Mouse (Mus musculus) midbrain, embryonic 12.5 days (tissue): ENCODE measurements around the gene Zfp385a. TPM values are rescaled to one million over a fixed set of nuclear protein-coding genes. Genes with fewer than 3 reads are reported as not detected.

Experiments
- ATAC-seq: fragments of 200-750 bp; cut with Nextera tagmentation; 2 replicates; pipeline ENCODE4 v1.8.0; 2017; ENCODE audit warnings: low read depth, moderate TSS enrichment, moderate library complexity; ENCODE audit not compliant: low FRiP score
- H3K27ac ChIP-seq: fragments of 300-500 bp; sonication (generic); replicated peaks from 2 replicates; pipeline ENCODE4 v1.5.1; 2016; ENCODE audit warnings: mild to moderate bottlenecking
- H3K27me3 ChIP-seq: fragments of 300-500 bp; sonication (generic); 2 replicates; pipeline ENCODE4 v1.6.1; 2016; ENCODE audit warnings: mild to moderate bottlenecking
- H3K36me3 ChIP-seq: fragments of 300-500 bp; sonication (generic); 2 replicates; pipeline ENCODE4 v1.6.1; 2016
- H3K4me1 ChIP-seq: fragments of 300-500 bp; sonication (generic); 2 replicates; pipeline ENCODE4 v1.6.1; 2016
- H3K4me2 ChIP-seq: fragments of 300-500 bp; sonication (generic); replicated peaks from 2 replicates; pipeline ENCODE4 v1.6.1; 2016; ENCODE audit warnings: mild to moderate bottlenecking, moderate library complexity
- H3K4me3 ChIP-seq: fragments of 300-500 bp; sonication (generic); 2 replicates; pipeline ENCODE4 v1.5.1; 2016; ENCODE audit warnings: mild to moderate bottlenecking
- H3K9ac ChIP-seq: fragments of 300-500 bp; sonication (generic); replicated peaks from 2 replicates; pipeline ENCODE4 v1.6.1; 2016; ENCODE audit warnings: mild to moderate bottlenecking, moderate library complexity
- H3K9me3 ChIP-seq: fragments of 300-500 bp; sonication (generic); 2 replicates; pipeline ENCODE4 v1.6.1; 2016; ENCODE audit warnings: mild to moderate bottlenecking
- WGBS: fragments of 180-500 bp; shearing (Covaris S2); methylation state at CpG from one replicate; pipeline ENCODE4 v1.1.7; 2016; 5-methylcytosine and 5-hydroxymethylcytosine counted together
- polyA plus RNA-seq: library from polyadenylated mRNA; unstranded; fragments of >200 nt; fragmentation: Nextera tagmentation; extraction: Ambion mirVana; gene quantifications from 2 replicates; pipeline ENCODE4 v1.2.1, GENCODE M21; 2016

The Zfp385a gene
- polyA plus RNA-seq, 1 experiment from 2014 or later, result 20.8 TPM

DNA sequence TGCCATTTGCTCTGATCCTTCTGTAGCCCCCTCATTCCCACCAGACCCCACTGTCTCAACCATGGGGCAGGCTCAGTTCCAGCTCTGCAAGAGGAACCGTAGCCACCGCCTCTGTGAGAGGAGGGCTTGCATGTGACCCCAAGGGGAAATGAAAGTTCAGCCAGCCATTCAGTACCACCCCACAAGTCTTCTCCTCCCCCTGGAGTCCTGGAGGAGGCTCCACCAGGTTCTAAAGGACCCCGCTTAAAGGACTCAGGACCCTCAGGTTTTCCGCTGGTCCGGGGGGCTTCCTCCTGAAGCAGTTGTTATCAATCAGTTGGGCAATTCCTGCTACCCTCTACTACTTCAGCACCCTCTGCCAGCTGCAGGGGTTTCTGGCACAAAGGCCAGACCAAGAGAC is 6.2 kb downstream of the Zfp385a start:
- H3K27ac ChIP-seq, result peak overlapping the region; percentile 11
- WGBS, result 39% methylated on average over 5 of the region's 5 CpGs
- no peaks in the 10 kb centered on the region for H3K9me3 ChIP-seq
- H3K4me1 ChIP-seq, result peaks cover 38% of the 10 kb centered on the region
- ATAC-seq, result no peak
- H3K9ac ChIP-seq, result 0 out of 2 replicates have a peak overlapping the region, but pooled peaks have one; percentile 2
- peaks cover 20% of the 10 kb centered on the region for H3K27me3 ChIP-seq
- H3K4me3 ChIP-seq, result no peak overlapping the region
- H3K4me2 ChIP-seq, result peak overlapping the region; percentile 29
- no peaks in the 10 kb centered on the region for H3K36me3 ChIP-seq

- WGBS, result 48% methylated on average over 5 of the region's 5 CpGs
- 0 out of 2 replicates have a peak overlapping the region, but pooled peaks have one; percentile 30 for H3K27ac ChIP-seq
- H3K9me3 ChIP-seq, result no peaks in the 10 kb centered on the region
- H3K4me1 ChIP-seq, result peaks cover 37% of the 10 kb centered on the region
- H3K27me3 ChIP-seq, result peaks cover 15% of the 10 kb centered on the region; the same call in 1 of the 2 replicates
- no peak overlapping the region for H3K4me3 ChIP-seq
- H3K36me3 ChIP-seq, result no peaks in the 10 kb centered on the region
- H3K9ac ChIP-seq, result 0 out of 2 replicates have a peak overlapping the region, but pooled peaks have one; percentile 2
- no peak for ATAC-seq
- 0 out of 2 replicates have a peak overlapping the region, but pooled peaks have one; percentile 1 for H3K4me2 ChIP-seq
Observed at GRCm38 (mm10) chr15:103333081-103333615, 6.7 kb downstream of the Zfp385a start.

- ATAC-seq, result peak; percentile 98
- Histone ChIP-seq H3K27me3 (no peaks in the 10 kb centered on the region), H3K27ac (peak overlapping the region; percentile 65), H3K9me3 (no peaks in the 10 kb centered on the region), H3K36me3 (peaks cover 13% of the 10 kb centered on the region), H3K4me3 (peak overlapping the region; percentile 78), H3K4me1 (peaks cover 18% of the 10 kb centered on the region), H3K9ac (peak overlapping the region; percentile 89), H3K4me2 (peak overlapping the region; percentile 86)
- 1% methylated on average over 40 of the region's 40 CpGs for WGBS
Observed at GRCm38 (mm10) chr15:103323455-103324247, 16.2 kb downstream of the Zfp385a start.

DNA sequence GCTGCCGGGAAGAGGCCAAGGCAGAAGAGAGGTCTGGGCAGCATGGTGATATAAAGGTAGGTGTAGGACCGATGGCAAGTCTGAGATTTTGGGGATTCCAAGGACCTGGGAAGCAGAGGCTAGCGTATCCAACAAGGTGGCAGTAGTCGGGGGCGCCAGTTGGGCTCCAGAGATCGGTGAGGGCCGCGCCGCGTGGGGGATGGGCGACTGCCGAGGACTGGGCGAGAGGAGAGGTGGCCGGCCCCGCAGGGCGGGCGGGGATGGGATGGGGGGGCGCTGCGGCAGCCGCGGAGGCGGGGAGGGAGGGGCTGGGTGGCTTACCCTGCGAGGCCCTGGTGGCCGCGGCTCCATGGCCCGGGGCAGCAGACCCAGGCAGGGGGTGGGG is 16.8 kb downstream of the Zfp385a start:
- Histone ChIP-seq H3K27me3 (no peaks in the 10 kb centered on the region), H3K36me3 (peaks cover 19% of the 10 kb centered on the region), H3K4me3 (peak overlapping the region; percentile 78), H3K9ac (peak overlapping the region; percentile 89), H3K27ac (peak overlapping the region; percentile 65), H3K4me1 (peaks cover 18% of the 10 kb centered on the region), H3K9me3 (no peaks in the 10 kb centered on the region), H3K4me2 (peak overlapping the region; percentile 86)
- WGBS, result under 1% methylated on average over 12 of the region's 26 CpGs
- peak; percentile 85 for ATAC-seq

- ATAC-seq, result peak; percentile 4; the same call in 1 of the 2 replicates
- Histone ChIP-seq H3K36me3 (peaks cover 25% of the 10 kb centered on the region), H3K9ac (peak overlapping the region; percentile 89), H3K4me3 (peak overlapping the region; percentile 78), H3K4me2 (peak overlapping the region; percentile 86), H3K4me1 (peaks cover 18% of the 10 kb centered on the region), H3K27me3 (no peaks in the 10 kb centered on the region), H3K9me3 (no peaks in the 10 kb centered on the region), H3K27ac (no peak overlapping the region)
- WGBS, result 55% methylated on average over 4 of the region's 4 CpGs
Observed at GRCm38 (mm10) chr15:103322396-103322795, 17.5 kb downstream of the Zfp385a start.

DNA sequence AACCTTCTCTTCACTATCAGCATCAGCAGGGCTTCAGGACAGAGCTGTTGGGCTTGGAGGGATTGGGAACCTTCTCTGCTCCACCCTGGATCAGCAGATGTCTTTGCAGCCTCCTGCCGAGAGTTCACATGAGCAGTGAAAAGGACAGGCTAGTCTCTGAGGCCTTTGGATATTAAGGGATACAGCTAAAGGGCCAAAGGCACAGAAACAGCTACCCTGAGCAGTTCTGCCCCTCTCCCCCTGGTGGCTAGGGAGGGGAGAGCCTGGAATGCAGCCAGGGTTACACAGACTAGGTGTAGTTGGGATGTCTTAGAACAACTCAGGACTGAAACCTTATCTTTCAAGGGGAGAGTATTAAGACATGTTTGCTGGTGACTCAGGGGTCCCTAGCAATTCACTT is 18.8 kb downstream of the Zfp385a start:
- Histone ChIP-seq H3K4me1 (peaks cover 18% of the 10 kb centered on the region), H3K4me2 (no peak overlapping the region), H3K36me3 (peaks cover 39% of the 10 kb centered on the region), H3K27me3 (no peaks in the 10 kb centered on the region), H3K9ac (no peak overlapping the region), H3K9me3 (no peaks in the 10 kb centered on the region), H3K4me3 (no peak overlapping the region), H3K27ac (no peak overlapping the region)
- WGBS, result 53% methylated on average over 1 of the region's 1 CpGs
- no peak for ATAC-seq

- ATAC-seq, result no peak
Observed at GRCm38 (mm10) chr15:103318201-103318816, 21.6 kb downstream of the Zfp385a start.

GRCm38 (mm10) chr15:103317731-103318130 is 22.2 kb downstream of the Zfp385a start:
- Histone ChIP-seq H3K4me3 (no peak overlapping the region), H3K27ac (no peak overlapping the region), H3K9ac (no peak overlapping the region), H3K36me3 (peaks cover 48% of the 10 kb centered on the region), H3K9me3 (no peaks in the 10 kb centered on the region), H3K4me2 (no peak overlapping the region), H3K4me1 (peaks cover 33% of the 10 kb centered on the region), H3K27me3 (peaks cover 7% of the 10 kb centered on the region; the same call in 1 of the 2 replicates)
- no peak for ATAC-seq
- 89% methylated on average over 8 of the region's 8 CpGs for WGBS

More at GRCm38 (mm10) chr15:103318201-103318816, 21.6 kb downstream of the Zfp385a start:
- H3K27ac ChIP-seq, result no peak overlapping the region
- peaks cover 48% of the 10 kb centered on the region for H3K36me3 ChIP-seq
- peaks cover 35% of the 10 kb centered on the region for H3K4me1 ChIP-seq
- H3K27me3 ChIP-seq, result peaks cover 7% of the 10 kb centered on the region; the same call in 1 of the 2 replicates
- no peaks in the 10 kb centered on the region for H3K9me3 ChIP-seq
- no peak overlapping the region for H3K4me3 ChIP-seq
- no peak overlapping the region for H3K4me2 ChIP-seq
- H3K9ac ChIP-seq, result no peak overlapping the region
- 71% methylated on average over 3 of the region's 3 CpGs for WGBS

DNA sequence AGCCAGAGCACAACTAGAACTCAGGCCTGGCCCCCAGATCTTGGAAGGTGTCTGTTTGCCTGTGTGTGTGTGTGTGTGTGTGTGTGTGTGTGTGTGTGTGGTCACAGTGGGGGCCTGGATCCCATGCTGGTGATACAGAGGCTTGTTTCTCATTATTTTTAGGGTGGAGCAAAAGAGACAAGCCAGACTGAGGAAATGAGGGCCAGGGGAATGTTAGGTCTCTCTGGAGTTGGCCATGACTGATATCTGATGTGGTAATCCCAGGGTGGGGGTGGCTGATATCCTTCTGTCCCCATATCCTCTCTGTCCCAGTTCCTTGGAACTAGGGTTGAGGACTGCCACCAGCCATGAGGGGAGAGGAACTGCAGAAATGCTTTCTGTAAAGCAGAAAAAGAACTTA is 22.8 kb downstream of the Zfp385a start:
- H3K4me3 ChIP-seq, result no peak overlapping the region
- H3K27ac ChIP-seq, result no peak overlapping the region
- no peak overlapping the region for H3K4me2 ChIP-seq
- H3K4me1 ChIP-seq, result peaks cover 27% of the 10 kb centered on the region
- no peak for ATAC-seq
- no peaks in the 10 kb centered on the region for H3K9me3 ChIP-seq
- H3K9ac ChIP-seq, result no peak overlapping the region
- peaks cover 7% of the 10 kb centered on the region; the same call in 1 of the 2 replicates for H3K27me3 ChIP-seq
- H3K36me3 ChIP-seq, result peaks cover 48% of the 10 kb centered on the region

- H3K27me3 ChIP-seq, result peaks cover 7% of the 10 kb centered on the region; the same call in 1 of the 2 replicates
- H3K27ac ChIP-seq, result peak overlapping the region; percentile 70; the same call in 1 of the 2 replicates
- no peak overlapping the region for H3K4me3 ChIP-seq
- peaks cover 48% of the 10 kb centered on the region for H3K36me3 ChIP-seq
- H3K9me3 ChIP-seq, result no peaks in the 10 kb centered on the region
- peaks cover 22% of the 10 kb centered on the region for H3K4me1 ChIP-seq
- ATAC-seq, result no peak
- H3K4me2 ChIP-seq, result no peak overlapping the region
- peak overlapping the region; percentile 20; the same call in 1 of the 2 replicates for H3K9ac ChIP-seq
- 88% methylated on average over 10 of the region's 10 CpGs for WGBS
Observed at GRCm38 (mm10) chr15:103315979-103316776, 23.7 kb downstream of the Zfp385a start.

GRCm38 (mm10) chr15:103315011-103315502 is 24.8 kb downstream of the Zfp385a start:
- ATAC-seq, result peak; percentile 83
- 1% methylated on average over 18 of the region's 18 CpGs for WGBS
- peaks cover 22% of the 10 kb centered on the region for H3K4me1 ChIP-seq
- H3K27ac ChIP-seq, result peak overlapping the region; percentile 70
- H3K9me3 ChIP-seq, result no peaks in the 10 kb centered on the region
- H3K9ac ChIP-seq, result peak overlapping the region; percentile 50
- H3K4me3 ChIP-seq, result peak overlapping the region; percentile 24
- H3K27me3 ChIP-seq, result peaks cover 7% of the 10 kb centered on the region
- H3K36me3 ChIP-seq, result peaks cover 44% of the 10 kb centered on the region
- peak overlapping the region; percentile 54 for H3K4me2 ChIP-seq
